Mouse (Mus musculus): ENCODE data around the gene Prmt2.

Gene Prmt2

DNA sequence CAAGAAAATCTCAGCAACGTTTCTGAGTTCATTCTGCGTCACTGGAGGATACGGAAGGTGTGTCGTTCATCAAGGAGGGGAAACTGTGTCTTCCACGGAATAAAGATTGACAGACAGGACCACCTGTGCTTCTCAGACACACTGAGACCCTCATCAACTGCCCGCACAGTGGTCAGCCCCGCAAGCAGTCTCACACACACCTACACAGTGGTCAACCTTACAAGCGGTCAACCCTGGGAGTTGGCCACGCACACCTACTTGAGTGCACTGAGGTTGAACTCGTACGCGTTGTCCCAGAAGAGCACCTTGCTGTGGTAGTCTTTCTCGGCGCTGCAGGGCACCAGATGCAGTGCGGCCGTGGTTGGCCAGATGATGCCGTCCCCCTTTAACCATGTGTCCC lies 20.6 kb downstream of the Prmt2 start:
- DNase-seq, result no peak

DNA sequence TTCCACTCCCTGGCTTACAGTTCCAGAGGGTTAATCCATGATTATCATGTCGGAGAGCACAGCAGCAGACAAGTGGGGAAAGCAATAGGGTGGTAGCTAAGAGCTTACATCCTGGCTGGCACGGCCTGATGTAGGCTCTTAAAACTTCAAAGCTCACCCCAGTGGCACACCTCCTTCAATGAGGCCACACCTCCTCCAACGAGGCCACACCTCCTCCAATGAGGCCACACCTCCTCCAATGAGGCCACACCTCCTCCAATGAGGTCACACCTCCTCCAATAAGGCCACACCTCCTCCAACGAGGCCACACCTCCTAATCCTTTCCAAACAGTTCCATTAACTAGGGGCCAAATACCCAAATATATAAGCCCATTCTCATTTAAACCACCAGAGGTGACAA lies 23.5 kb downstream of the Prmt2 start:
- no peak for DNase-seq

DNA sequence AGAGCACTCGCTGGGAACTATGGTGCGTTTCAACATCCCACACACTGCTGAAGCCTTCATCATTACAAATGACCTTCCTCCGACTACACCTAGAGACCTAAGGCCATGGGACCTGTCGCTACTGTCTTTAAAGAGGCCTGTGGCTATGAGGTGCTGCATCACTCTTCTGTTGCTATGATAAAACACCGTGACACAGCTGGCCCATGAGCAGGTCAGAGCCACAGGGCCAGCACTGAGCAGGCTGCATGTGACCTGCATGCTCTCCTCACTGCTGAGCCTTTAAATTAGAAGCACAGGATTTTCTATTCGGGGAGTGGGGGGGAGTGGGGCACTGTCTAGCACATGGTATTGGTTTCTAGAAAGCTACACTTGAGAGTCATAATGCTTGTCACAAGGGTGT lies 25.5 kb downstream of the Prmt2 start:
- no peak for DNase-seq

DNA sequence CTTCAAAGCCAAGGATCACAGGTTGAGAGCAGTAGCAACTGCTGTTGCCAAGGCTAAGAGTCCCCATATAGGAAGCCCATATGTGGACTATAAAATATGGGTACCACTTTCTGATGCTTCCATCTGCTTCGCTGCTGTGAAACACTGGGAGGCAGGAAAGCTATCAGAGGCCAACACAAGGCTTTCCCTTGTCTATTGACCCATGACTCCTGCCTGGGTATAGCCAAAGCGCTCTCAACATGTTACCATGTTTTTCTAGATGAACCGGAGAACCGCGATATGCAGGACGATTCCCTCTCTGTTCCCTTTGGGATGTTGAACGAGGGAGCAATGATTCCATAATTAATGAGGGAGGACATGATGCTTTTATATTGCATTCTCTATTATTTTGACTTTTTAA lies 26.9 kb downstream of the Prmt2 start:
- no peak for DNase-seq

DNA sequence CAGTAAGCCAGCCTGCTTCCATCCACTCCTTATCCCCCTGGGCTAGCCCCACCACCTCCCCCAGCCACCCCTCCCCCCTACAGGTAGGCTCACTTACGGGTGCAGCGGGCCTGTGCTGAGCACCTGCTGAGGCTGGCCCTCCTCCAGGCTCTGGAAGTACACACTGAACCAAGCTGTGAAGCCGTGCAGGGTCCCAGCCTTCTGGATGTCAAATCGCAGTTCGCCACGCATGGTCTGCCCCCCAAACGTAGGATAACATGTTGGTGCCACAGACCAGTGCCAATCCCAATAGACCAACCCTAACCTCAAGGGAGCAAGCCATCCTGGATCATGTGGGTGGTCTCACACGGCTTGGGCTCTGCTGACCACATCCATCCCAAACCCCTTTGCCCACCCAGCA lies 28.4 kb downstream of the Prmt2 start:
- no peak for DNase-seq

DNA sequence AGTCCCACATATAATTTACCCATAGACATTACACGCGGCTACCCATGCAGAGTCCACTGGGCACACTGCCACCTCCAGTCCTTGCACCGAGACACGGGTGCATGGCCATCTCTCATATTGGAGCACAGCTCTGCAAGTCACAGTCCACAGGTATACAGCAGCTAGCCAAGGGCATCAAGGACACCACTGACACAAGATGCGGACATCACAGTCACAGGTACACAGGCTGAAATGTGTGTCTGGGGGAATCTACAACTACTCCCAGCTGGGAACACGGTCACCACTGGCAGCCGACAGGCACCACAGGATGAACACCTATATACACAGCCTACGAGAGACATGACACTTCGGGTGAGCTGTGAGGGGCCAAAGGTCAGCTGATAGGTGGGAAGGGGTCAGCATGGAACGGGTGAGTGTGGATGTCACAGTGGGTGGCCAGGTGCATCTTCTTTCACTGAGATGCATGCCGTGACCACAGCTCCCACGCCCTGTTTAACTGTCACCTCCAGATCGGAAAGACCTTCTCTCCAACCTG lies 30.3 kb downstream of the Prmt2 start:
- DNase-seq, result no peak

DNA sequence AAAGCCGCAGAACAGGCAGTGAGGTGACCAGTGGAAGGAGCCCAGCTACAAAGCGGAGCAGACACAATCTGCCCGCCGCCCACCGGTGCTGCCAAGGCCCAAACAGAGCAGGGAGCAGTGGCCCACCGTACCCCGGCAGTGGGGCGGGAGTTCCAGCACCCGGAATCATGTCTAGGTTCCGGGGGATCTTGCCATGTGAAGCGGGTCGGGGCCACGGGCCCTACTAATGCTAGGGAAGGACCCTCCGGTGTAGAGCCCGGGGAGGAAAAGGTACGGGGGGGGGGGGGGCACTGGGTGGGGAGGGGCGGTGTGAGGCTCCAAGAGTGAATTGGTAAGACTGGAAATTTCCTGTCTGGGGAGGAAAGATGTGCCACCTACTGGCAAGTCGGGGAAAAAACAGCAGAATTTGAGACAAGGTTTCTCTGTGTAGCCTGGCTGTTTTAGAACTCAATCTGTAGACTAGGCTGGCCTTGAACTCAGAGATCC lies 33.8 kb downstream of the Prmt2 start:
- DNase-seq, result peak; percentile 68

DNA sequence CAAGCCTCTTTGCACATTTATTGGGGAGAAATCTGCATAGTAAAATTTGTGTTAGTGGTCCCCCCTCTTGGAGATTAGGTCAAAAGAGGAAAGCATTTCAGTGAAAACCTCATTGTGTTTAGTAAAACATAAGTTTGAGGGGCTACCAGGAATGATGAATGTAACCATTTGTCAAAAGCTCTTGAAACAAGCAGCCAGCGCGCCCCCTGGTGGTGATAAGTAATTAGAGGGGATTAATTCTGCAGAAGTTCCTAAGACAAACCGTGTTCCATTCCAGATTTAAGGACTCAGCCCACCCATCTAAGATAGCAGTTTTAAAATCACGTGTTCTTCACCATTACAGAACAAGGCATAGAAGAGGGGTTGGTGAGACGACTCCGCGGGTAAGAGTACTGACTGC lies 35.7 kb downstream of the Prmt2 start:
- DNase-seq, result peak; percentile 83

DNA sequence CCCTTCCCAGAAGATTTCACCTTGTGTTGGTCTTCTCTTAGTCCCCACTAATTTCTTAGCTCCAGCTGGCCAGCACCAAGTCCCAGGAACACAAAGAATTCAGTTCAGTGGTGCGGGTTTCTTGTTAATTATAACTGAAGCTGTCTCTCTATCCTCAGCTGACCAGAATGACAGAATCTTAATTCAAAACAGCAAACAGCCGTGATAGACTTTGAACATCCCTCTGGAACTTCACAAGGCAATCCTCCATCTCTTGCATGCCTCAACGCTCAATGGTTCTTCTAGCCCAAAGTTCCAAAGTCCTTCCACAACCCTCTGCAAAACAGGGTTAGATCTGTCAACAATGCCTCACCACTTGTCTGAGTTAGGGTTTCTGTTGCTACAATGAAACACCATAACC lies 36.2 kb downstream of the Prmt2 start:
- no peak for DNase-seq

DNA sequence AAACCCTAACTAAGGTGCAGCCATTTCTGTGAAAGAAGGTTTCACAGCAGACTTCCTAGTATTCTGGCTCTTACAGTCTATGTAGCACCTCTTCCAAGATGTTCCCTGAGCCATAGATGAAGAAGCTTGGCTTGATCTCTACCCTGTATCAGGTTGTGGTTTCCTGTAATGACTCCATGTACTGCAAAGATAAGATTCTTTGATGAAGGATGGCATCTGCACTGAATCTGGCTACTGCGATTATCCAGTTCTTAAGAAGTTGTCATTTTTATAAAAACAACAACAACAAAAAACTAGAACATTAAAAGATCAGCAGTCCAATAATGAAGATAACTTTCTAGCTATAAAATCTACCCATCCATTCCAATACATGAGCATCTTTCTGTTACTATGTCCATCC lies 49.7 kb downstream of the Prmt2 start:
- no peak for DNase-seq

DNA sequence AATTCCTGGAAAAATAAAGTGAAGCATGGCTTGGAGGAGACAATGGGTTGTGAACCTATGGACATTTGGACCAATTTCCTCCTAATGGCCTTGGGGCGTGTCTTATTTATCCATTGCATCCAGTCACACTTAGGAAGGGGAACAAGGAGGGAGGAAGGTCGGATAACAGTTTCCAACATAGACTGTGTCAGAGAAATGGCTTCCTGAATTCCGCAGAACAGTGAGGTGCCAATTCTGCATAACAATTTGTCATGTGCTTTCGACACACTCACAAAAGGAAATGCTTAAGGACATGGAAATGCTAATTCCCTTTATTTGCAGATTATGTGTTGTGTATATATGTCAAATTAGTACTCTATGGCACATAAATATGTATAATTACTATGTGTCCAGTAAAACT lies 52.4 kb downstream of the Prmt2 start:
- no peak for DNase-seq

DNA sequence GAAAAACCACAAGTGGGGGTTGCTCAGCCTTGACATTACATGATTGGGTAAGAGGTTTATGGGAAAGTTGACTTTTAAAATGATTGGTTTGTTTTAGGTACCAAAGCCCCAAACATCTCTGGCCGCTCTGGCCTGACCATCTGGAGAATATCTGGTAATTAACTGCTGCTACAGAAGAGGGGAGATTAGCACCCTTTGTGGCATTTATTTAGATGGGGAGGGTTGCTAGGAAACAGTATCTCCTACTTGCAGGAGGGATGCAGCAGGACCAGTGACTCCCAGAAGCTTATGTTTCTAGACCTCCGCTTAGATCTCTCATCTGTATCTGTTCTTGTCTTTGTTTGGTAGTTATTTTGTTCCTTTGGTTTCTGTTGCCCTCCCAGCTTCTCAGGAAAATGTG lies 62.8 kb downstream of the Prmt2 start:
- DNase-seq, result peak; percentile 30

DNA sequence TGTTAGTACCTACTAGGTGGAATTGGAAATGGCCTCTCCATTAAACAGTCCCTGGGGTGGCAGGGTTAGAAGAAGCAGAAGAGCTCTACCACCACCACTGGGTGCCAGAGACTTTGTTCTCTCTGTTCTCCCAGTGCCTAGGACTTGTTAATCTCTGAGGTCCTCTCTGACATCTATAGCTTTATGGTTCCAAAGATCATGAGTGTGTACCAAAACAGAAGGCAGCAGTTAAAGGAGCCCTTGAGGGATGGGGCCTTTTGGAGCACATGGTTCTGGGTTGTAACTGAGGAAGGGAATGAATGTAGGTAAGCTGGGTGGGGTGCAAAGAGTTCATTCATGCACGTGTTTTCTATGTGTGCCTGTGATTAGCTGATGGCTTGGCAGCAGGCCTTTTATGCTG lies 79.7 kb downstream of the Prmt2 start:
- no peak for DNase-seq

DNA sequence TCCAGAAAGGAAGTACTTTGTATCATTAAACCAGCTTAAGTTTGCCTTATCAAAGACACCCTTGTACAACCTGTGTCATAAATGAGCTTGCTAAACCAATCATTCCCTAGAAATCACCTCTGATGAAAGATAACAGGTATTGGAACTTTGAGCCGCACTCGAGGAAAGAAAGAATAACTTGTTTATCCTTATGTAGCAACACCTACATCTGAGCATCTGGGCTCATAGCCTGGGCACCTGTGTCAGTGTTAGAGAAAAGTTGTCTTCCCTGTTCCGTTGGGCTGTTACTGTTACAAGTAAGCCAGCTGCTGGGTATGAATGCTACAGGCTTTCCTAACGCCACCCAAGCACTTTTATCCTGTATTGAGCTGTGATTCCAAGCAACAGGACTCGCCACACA lies 80.1 kb downstream of the Prmt2 start:
- DNase-seq, result no peak

All from retina, postnatal 1 day (tissue).